Comparison of ENCODE assay signal across 1 mouse cellular context in genomic region chr11:61968875-61969274, GRCm38 (mm10).
TF ChIP-seq lines count a peak whose summit lies in the region.

No protein-coding gene starts in this region.

TF ChIP-seq in MEL, 35 proteins besides CTCF, POLR2A, EP300 and RAD21 (continued from another document):
- TF ChIP-seq SMC3 (IDR thresholded peaks at IDR 0.05; ENCODE audit: low read depth, low read length) (no peak), USF2 (IDR thresholded peaks at IDR 0.05; ENCODE audit: borderline replicate concordance in 1 of 2, insufficient read depth in 1 of 2, low read depth in 1 of 2, low read length in 2 of 2) (no peak), MAFK (IDR thresholded peaks at IDR 0.05; ENCODE audit: borderline replicate concordance, low read depth, low read length) (no peak), GATA1 (IDR thresholded peaks at IDR 0.05; ENCODE audit: low read depth, low read length) (peak; percentile 83), HCFC1 (IDR thresholded peaks at IDR 0.05; ENCODE audit: low read depth, low read length) (no peak), TAL1 (IDR thresholded peaks at IDR 0.05; ENCODE audit: low read length) (peak; percentile 48), POLR2AphosphoS5 (IDR thresholded peaks at IDR 0.05; ENCODE audit: borderline replicate concordance, low read depth, low read length) (no peak), SIN3A (IDR thresholded peaks at IDR 0.05; ENCODE audit: low read length) (peak; percentile 51; the same call in 1 of the 2 replicates), MAX (IDR thresholded peaks at IDR 0.05; ENCODE audit: low read length) (peak; percentile 75), MYC (IDR thresholded peaks at IDR 0.05; ENCODE audit: low read depth, low read length) (peak; percentile 80; the same call in 1 of the 2 replicates), BHLHE40 (IDR thresholded peaks at IDR 0.05; ENCODE audit: borderline replicate concordance, low read depth, low read length) (peak; percentile 73), ELF1 (IDR thresholded peaks at IDR 0.05; ENCODE audit: low read depth, low read length) (no peak), UBTF (IDR thresholded peaks at IDR 0.05; ENCODE audit: borderline replicate concordance, insufficient read depth, low read depth, low read length) (no peak)
